Mouse (Mus musculus) liver, postnatal 0 days (tissue): ENCODE results near the gene Ubb. TPM values are rescaled to one million over a fixed set of nuclear protein-coding genes. Genes with fewer than 3 reads are reported as not detected.
A peak's percentile ranks its signal among the peaks of the same experiment; 100 is the strongest.

ENCODE experiments used
- ATAC-seq: fragments of 200-750 bp; cut with Nextera tagmentation; 2 replicates; pipeline ENCODE4 v1.8.0; 2017; ENCODE audit warnings: mild to moderate bottlenecking, moderate library complexity
- DNase-seq: peaks from one replicate; pipeline ENCODE4 v3.0.0-alpha.2; 2016
- H3K27ac ChIP-seq: fragments of 300-500 bp; sonication (generic); 2 replicates; pipeline ENCODE4 v1.5.1; 2014; ENCODE audit warnings: antibody characterized with exemption, moderate library complexity, mild to moderate bottlenecking, low read depth
- H3K27me3 ChIP-seq: fragments of 300-500 bp; sonication (generic); 2 replicates; pipeline ENCODE4 v1.6.1; 2014; ENCODE audit warnings: low read length, control low read depth, mixed read lengths; ENCODE audit not compliant: insufficient read depth
- H3K36me3 ChIP-seq: fragments of 300-500 bp; sonication (generic); replicated peaks from 2 replicates; pipeline ENCODE4 v1.6.1; 2014; ENCODE audit warnings: mild to moderate bottlenecking, control low read depth, low read length, moderate library complexity, mixed read lengths; ENCODE audit not compliant: insufficient read depth
- H3K4me1 ChIP-seq: fragments of 300-500 bp; sonication (generic); 2 replicates; pipeline ENCODE4 v1.6.1; 2014; ENCODE audit warnings: antibody characterized with exemption, mild to moderate bottlenecking, control low read depth; ENCODE audit not compliant: insufficient read depth
- H3K4me2 ChIP-seq: fragments of 300-500 bp; sonication (generic); 2 replicates; pipeline ENCODE4 v1.6.1; 2014; ENCODE audit warnings: low read depth, mild to moderate bottlenecking, low read length, moderate library complexity, mixed read lengths
- H3K4me3 ChIP-seq: fragments of 300-500 bp; sonication (generic); 2 replicates; pipeline ENCODE4 v1.5.1; 2014; ENCODE audit warnings: low read depth, low read length
- H3K9ac ChIP-seq: fragments of 300-500 bp; sonication (generic); replicated peaks from 2 replicates; pipeline ENCODE4 v1.6.1; 2014; ENCODE audit warnings: mild to moderate bottlenecking, moderate library complexity
- H3K9me3 ChIP-seq: fragments of 300-500 bp; sonication (generic); 2 replicates; pipeline ENCODE4 v1.6.1; 2016; ENCODE audit warnings: mild to moderate bottlenecking, control low read depth, low read length, mixed read lengths
- CTCF ChIP-seq: sonication (generic); IDR thresholded peaks from 2 replicates; pipeline ENCODE4 v1.5.1; 2016; ENCODE audit warnings: antibody characterized with exemption, low read depth
- EP300 ChIP-seq: IDR thresholded peaks from 2 replicates; pipeline ENCODE4 v1.6.1; 2016; ENCODE audit warnings: antibody characterized with exemption, low read depth, mild to moderate bottlenecking
- WGBS: fragments of 180-500 bp; shearing (Covaris S2); extraction: QIAGEN DNeasy Blood & Tissue Kit; methylation state at CpG from one replicate; pipeline ENCODE4 v1.1.7; 2014; ENCODE audit not compliant: insufficient replicate concordance; 5-methylcytosine and 5-hydroxymethylcytosine counted together
- polyA plus RNA-seq: library from polyadenylated mRNA; unstranded; fragments of >200 nt; fragmentation: Nextera tagmentation; extraction: Ambion mirVana; gene quantifications from 2 replicates; pipeline ENCODE4 v1.2.1, GENCODE M21; 2015

Ubb gene
- polyA plus RNA-seq, 1 experiment from 2014 or later = 1,214 TPM

DNA sequence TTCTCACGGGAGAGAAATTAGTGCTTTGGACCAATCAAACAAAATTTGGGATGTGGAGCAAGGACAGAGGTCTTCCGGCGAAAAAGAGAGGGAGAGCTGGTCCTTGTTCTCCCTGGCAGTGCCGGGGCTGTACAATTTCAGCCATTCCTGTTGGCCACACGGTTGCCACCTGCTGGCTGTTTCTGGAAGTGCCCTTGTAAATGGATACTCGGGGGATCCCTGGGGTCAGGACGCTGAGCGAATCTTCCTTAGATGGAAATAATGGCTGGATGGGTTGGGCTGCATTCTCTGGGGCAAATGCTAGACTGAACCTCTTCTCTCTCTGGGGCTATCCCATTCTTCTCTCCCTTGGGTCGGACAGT, 24.3 kb downstream of the Ubb start:
- Histone ChIP-seq H3K36me3 (no peaks in the 10 kb centered on the region), H3K4me1 (peaks cover 26% of the 10 kb centered on the region), H3K27ac (peak overlapping the region; percentile 80), H3K9me3 (no peaks in the 10 kb centered on the region), H3K9ac (peak overlapping the region; percentile 64), H3K4me3 (peak overlapping the region; percentile 64), H3K4me2 (peak overlapping the region; percentile 98), H3K27me3 (no peaks in the 10 kb centered on the region)
- TF ChIP-seq CTCF (peak; percentile 98), EP300 (no peak)
- peak; percentile 90 for DNase-seq
- 1% methylated on average over 9 of the region's 9 CpGs for WGBS
- ATAC-seq = peak; percentile 75

DNA sequence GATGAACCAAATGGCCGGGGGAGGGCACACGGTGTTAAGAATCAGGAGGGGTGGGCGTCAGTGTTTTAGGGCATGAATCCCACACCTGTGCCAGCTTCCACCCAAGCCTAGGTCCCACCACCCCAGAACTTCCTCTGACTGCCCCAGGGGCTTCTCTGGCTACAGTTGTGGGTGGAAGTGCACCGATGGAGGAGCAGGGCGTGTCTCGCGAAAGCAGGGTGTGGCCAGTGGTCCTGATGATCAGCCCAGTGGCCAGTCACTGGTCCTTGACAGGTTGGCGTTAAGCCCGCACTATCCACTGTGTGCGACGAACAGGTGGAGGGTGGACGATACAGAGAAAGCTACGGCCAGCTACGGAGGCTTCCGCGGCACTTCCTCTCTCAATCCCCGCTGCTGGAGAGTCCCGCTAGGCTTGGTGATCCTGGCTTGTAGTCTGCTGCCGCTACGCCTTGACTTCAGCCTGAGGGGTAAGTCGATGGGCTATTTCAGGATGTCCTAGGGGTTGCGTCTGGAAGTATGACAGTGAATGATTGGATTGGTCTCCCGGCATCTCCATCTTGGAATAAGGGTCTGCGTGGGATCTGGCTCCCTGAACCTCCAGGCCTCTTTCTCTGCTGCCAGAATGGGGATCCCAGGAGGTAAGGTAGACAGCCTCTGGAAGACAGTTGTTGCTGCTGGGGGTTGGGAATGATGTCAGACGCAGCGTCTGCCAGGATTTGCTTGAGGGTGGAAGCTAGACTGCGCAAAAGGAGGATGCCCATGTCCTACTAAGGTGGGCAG, 24.9 kb downstream of the Ubb start:
- TF ChIP-seq EP300 = no peak
- TF ChIP-seq CTCF = no peak
- Histone ChIP-seq H3K4me1 (peaks cover 26% of the 10 kb centered on the region), H3K4me3 (peak overlapping the region; percentile 64), H3K27me3 (no peaks in the 10 kb centered on the region), H3K27ac (peak overlapping the region; percentile 80), H3K9me3 (no peaks in the 10 kb centered on the region), H3K9ac (peak overlapping the region; percentile 64), H3K4me2 (peak overlapping the region; percentile 98), H3K36me3 (no peaks in the 10 kb centered on the region)
- peak; percentile 67 for DNase-seq
- WGBS = 7% methylated on average over 27 of the region's 27 CpGs
- ATAC-seq = peak; percentile 71

DNA sequence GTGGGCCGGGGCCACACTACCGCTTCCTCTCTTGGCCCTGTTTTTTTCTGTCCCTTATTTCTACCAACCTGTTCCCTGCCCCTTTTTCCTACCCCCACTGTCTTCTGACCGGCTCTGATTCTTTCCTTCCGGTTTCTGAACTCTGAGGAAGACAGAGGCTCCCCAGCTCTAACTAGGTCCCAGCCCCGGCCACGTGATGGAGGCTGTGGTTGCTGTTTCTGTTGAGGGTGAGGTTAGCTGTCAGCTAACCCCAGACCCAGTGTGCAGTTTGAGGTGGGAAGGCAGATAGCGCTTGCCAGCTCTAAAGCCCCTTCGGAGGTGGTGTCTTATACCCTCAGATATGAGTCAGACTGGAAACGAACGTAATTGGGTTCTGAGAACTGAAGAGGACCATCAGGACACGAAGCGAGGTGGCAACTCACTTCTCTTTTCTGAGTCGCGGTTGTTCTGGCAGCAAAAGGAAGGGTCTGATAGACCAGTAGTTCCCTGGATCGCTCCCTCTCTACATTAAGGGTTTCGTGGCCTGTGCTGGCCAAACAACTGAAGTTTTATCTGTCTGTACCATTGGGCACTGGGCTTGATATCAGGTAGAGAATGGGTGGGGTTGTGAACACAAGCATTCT, 25.7 kb downstream of the Ubb start:
- no peak; the same call in 1 of the 2 replicates for TF ChIP-seq EP300
- TF ChIP-seq CTCF = no peak
- Histone ChIP-seq H3K4me1 (peaks cover 26% of the 10 kb centered on the region), H3K4me3 (peak overlapping the region; percentile 64), H3K9me3 (no peaks in the 10 kb centered on the region), H3K27me3 (no peaks in the 10 kb centered on the region), H3K36me3 (no peaks in the 10 kb centered on the region), H3K4me2 (peak overlapping the region; percentile 98), H3K9ac (peak overlapping the region; percentile 64), H3K27ac (peak overlapping the region; percentile 80)
- ATAC-seq (peak; percentile 62), DNase-seq (peak; percentile 59)
- WGBS = 26% methylated on average over 16 of the region's 16 CpGs

DNA sequence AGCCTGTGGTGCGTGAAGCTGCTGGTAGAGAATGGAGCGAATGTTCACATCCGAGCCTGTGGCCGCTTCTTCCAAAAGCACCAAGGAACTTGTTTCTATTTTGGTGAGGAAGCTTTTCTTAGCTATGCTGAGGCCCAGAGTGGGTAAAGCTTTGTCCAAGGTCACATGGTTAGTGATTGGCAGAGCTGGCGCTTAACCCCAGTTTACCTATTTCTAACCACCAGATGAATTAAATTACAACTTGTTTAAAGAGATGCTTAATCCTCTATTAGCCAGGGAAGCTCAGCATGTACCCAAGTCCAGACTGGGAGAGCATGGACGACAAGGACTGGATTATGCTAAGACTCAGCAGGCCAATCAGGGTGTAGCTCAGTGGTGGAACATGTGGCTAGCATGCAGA, 32.1 kb downstream of the Ubb start:
- Histone ChIP-seq H3K9ac (no peak overlapping the region), H3K9me3 (no peaks in the 10 kb centered on the region), H3K36me3 (peaks cover 15% of the 10 kb centered on the region), H3K27me3 (no peaks in the 10 kb centered on the region), H3K4me3 (no peak overlapping the region), H3K4me2 (no peak overlapping the region), H3K4me1 (no peaks in the 10 kb centered on the region; the same call in 1 of the 2 replicates), H3K27ac (no peak overlapping the region)
- WGBS = 87% methylated on average over 6 of the region's 6 CpGs
- DNase-seq (no peak), ATAC-seq (no peak)
- TF ChIP-seq EP300 (no peak), CTCF (no peak)

DNA sequence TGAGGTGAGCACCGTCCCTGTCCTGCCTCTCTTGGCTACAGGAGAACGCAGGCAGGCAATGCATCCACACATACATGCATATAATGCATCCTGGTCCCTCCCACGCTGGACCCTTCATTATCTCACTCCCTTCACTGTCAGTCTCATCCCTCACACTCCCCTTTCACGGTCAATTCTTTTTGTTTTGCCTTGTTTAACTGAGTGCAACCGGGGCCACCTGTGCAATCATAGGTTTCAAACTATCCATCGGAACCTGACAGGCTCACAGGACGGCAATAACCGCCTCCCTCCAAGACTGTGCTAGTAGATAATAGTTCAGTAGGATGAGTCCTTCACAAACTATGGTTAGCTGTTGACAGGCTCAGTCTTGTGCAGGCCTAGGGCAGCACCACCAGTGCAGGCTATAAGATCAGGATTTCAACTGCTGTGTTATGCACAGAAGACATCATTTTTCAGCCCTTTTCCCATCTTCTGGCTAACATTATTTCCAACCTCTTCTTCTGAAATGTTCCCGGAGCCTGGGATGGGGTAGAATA, 33.8 kb downstream of the Ubb start:
- H3K4me1 ChIP-seq = no peaks in the 10 kb centered on the region; the same call in 1 of the 2 replicates
- 78% methylated on average over 9 of the region's 9 CpGs for WGBS
- H3K4me3 ChIP-seq = no peak overlapping the region
- H3K9ac ChIP-seq = no peak overlapping the region
- no peak overlapping the region for H3K27ac ChIP-seq
- ATAC-seq = no peak
- DNase-seq = no peak
- TF ChIP-seq CTCF (no peak), EP300 (no peak)
- no peaks in the 10 kb centered on the region for H3K27me3 ChIP-seq
- no peak overlapping the region for H3K4me2 ChIP-seq
- no peaks in the 10 kb centered on the region for H3K9me3 ChIP-seq
- peaks cover 15% of the 10 kb centered on the region for H3K36me3 ChIP-seq

DNA sequence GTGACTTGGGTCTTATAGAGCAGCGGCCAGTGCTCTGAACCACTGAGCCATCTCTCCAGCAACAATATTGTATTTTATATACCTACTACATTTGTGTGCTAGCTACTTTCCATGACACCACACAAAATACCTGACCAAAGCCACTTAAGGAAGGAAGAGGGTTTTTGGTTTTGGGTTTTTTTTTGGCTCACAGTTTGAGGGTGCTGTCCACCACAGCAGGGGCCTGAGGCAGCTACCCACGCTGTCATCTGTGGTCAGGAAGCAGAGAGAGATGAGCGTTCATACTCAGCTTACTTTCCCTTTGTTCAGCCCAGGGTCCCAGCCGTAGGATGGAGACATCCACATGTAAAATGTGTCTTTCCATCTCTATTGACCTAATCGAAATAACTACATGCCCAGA, 36.1 kb downstream of the Ubb start:
- H3K36me3 ChIP-seq = peaks cover 15% of the 10 kb centered on the region
- no peak overlapping the region for H3K4me2 ChIP-seq
- TF ChIP-seq EP300 = no peak
- no peak for TF ChIP-seq CTCF
- peaks cover 5% of the 10 kb centered on the region for H3K4me1 ChIP-seq
- 81% methylated on average over 5 of the region's 5 CpGs for WGBS
- H3K27ac ChIP-seq = no peak overlapping the region
- H3K9ac ChIP-seq = no peak overlapping the region
- no peaks in the 10 kb centered on the region for H3K27me3 ChIP-seq
- no peaks in the 10 kb centered on the region for H3K9me3 ChIP-seq
- no peak for ATAC-seq
- H3K4me3 ChIP-seq = no peak overlapping the region
- no peak for DNase-seq
